9 mouse cellular contexts compared by ENCODE assay signal in genomic region chr4:142302041-142302723, GRCm38 (mm10).
DNase-seq lines count a peak whose midpoint lies in the region; ATAC-seq lines count a peak whose summit lies in the region.
"Had no signal": no experiment of that assay in that cellular context is flagged by ENCODE, and none has a peak within 500 bp of the region (broad histone marks: within the 10 kb centered on the region; RNA-seq: fewer than 3 reads in every experiment).

No protein-coding gene starts in this region.

- no peak overlapping the region for H3K4me2 ChIP-seq in hindbrain, embryonic 13.5 days
- no peak overlapping the region for H3K4me2 ChIP-seq in kidney, embryonic 15.5 days

- H3K9ac ChIP-seq in hindbrain, embryonic 13.5 days = peak overlapping the region; percentile 49
- no peak overlapping the region for H3K9ac ChIP-seq in kidney, embryonic 15.5 days

- ATAC-seq in frontal cortex, adult (ENCODE audit: low TSS enrichment) = peak; percentile 77
- no peak for ATAC-seq in hindbrain, embryonic 13.5 days (ENCODE audit: low FRiP score)
- no peak for ATAC-seq in kidney, embryonic 15.5 days (replicated peaks; ENCODE audit: low FRiP score)

- no peaks in the 10 kb centered on the region for H3K36me3 ChIP-seq in hindbrain, embryonic 13.5 days
- no peaks in the 10 kb centered on the region for H3K36me3 ChIP-seq in kidney, embryonic 15.5 days

- peak overlapping the region; percentile 69 for H3K27ac ChIP-seq in hindbrain, embryonic 13.5 days
- H3K27ac ChIP-seq in kidney, embryonic 15.5 days = no peak overlapping the region

- no peak for DNase-seq in frontal cortex, postnatal 25 days (ENCODE audit: low spot score in 2 of 2)
- DNase-seq in testis, postnatal 10 days (ENCODE audit: low spot score) = peak; percentile 28
- no peak for DNase-seq in testis, postnatal 14 days (ENCODE audit: low spot score)
- DNase-seq in ovary, postnatal 36 days (ENCODE audit: low spot score) = no peak
- DNase-seq in adrenal gland, adult 8-10 months = no peak

- H3K9me3 ChIP-seq in hindbrain, embryonic 13.5 days = no peaks in the 10 kb centered on the region
- H3K9me3 ChIP-seq in kidney, embryonic 15.5 days (replicated peaks) = no peaks in the 10 kb centered on the region

- 33% methylated on average over 8 of the region's 8 CpGs for WGBS in hindbrain, embryonic 13.5 days
- 68% methylated on average over 8 of the region's 8 CpGs for WGBS in kidney, embryonic 15.5 days

- no peaks in the 10 kb centered on the region for H3K27me3 ChIP-seq in hindbrain, embryonic 13.5 days
- no peaks in the 10 kb centered on the region for H3K27me3 ChIP-seq in kidney, embryonic 15.5 days

- H3K4me3 ChIP-seq in hindbrain, embryonic 13.5 days = no peak overlapping the region
- H3K4me3 ChIP-seq in kidney, embryonic 15.5 days (replicated peaks) = no peak overlapping the region
- H3K4me3 ChIP-seq: erythroblast, embryonic 14.5 days had no signal

- peaks cover 61% of the 10 kb centered on the region for H3K4me1 ChIP-seq in hindbrain, embryonic 13.5 days (replicated peaks)
- H3K4me1 ChIP-seq in kidney, embryonic 15.5 days = peaks cover 24% of the 10 kb centered on the region
